Mouse (Mus musculus): ENCODE results near the gene Pde1b. TPM values are rescaled to one million over a fixed set of nuclear protein-coding genes. Genes with fewer than 3 reads are reported as not detected.

Gene Pde1b
- total RNA-seq, 2 experiments from 2014 or later, result 52.8 to 58.1 TPM

DNA sequence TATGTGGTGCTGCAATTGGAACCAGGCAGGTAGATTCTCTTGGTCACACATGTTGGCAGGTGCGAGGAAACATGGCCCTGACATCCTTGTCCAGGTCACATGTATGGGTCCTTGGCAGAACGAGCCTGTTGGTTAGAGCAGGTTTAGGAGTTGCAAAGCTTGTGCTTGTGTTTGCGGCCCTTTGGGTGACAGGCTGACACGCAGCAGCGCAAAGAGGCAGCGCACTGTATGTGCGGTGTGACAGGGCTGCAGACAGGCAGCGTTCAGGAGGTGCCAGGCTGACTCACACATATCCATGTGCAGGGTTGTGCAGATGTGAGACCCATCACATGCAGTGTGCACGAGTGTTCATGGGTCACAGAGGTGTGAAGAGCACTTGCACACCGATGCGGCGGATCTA is 826 bp downstream of the Pde1b start:
- DNase-seq, result peak; percentile 9
- intact Hi-C loops (cut with DNase I), result no loop called here

DNA sequence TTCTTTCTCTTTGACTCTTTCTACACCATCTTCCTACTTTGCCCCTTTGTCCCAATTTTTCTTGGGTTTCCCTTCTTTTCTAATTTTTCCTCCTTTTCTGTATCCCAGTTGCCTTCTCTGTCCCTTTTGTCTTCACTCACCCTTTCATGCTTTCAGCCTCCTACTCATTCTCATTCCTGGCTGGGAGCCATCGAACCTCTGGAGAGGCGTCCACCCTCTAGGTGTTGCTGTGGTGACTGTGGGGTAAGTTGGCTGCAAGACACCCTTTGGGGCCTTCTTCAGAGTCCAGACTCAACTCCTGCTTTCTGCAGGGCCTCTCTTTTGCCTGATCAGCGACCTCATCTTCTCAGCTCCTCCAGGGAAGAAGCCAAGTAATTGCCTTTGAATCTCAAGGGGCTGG is 6.5 kb downstream of the Pde1b start:
- intact Hi-C loops (cut with DNase I), result no loop called here
- no peak for DNase-seq

DNA sequence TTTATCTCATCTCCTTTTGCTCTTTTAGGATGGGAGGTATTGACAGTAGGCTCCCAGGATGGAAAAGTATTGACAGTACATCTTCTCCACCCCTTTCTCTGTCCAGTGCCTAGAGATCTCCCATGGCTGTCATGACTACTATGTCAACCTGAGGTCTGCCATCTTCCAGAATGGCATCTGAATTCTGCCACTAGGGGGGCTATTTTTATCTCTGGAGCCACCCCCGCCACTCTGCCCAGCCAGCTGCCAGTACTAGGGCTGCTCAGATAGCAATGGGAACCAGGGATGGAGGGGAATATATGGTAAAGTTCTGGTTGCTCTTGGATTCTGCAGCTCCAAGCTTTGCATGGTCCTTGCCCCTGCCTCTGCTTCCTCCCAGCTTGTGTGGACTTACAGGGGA is 8.8 kb downstream of the Pde1b start:
- no peak for DNase-seq
- intact Hi-C loops (cut with DNase I), result no loop called here

DNA sequence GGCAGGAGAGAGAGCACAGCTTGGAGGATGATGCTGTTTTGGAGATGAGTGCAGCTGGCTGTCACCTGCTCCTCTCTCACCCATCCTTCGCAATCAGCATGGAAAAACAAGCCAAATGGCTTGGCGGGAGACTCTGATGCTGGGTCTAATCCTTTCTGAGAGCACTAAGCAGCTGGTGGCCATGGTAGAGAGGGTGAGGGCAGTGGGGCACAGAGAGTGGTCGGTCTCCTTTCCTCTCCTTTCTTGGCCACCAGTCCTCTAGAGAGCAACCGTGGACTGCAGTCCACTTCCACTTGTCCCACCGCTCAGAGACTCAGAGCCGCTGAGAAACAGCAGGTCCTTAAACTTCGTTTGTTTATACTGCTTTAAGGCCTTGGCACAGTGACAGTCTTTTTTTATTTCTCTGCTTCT is 10.8 kb downstream of the Pde1b start:
- DNase-seq, result peak; percentile 69
- intact Hi-C loops (cut with DNase I), result no loop called here

DNA sequence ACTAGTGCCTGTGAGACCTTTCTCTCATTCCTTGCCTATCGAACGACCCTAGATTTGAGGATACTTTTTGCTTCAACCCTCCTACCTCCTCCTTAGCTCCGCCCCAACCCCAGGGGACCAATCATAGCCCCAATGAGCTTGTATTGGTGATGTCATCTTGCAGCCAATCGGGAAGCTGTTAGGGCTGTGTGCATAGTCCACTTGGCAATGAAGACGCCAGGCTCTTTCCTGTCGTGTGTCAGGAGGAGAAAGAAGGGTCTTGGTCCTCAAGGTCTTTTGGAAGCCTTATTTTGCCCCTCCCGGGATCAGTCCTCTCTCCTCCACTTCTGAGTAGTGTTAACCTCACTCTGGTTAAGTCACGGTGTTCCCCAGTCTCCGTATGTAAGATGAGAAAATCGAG is 11.3 kb downstream of the Pde1b start:
- DNase-seq, result peak; percentile 95
- intact Hi-C loops (cut with DNase I), result no loop called here

DNA sequence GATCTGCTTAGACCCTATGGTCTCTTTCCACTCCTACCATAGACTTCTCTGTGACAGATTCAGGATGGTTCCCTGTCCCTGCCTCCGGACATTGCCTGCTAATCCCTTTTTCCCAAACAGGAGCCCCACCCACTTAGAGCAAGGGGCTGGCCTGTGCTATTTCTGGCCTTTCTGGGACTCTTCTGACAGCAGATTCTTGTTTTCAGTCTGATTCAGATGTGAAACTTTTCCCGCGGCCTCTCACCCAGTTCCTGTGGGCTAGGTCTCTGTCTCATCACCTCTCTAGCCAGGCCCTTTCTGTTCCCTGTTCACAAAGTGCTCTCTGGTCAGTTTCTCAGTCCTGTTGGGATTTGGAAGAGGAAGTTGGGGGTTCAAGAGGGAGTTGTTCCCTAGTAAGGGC is 12.1 kb downstream of the Pde1b start:
- no peak for DNase-seq

DNA sequence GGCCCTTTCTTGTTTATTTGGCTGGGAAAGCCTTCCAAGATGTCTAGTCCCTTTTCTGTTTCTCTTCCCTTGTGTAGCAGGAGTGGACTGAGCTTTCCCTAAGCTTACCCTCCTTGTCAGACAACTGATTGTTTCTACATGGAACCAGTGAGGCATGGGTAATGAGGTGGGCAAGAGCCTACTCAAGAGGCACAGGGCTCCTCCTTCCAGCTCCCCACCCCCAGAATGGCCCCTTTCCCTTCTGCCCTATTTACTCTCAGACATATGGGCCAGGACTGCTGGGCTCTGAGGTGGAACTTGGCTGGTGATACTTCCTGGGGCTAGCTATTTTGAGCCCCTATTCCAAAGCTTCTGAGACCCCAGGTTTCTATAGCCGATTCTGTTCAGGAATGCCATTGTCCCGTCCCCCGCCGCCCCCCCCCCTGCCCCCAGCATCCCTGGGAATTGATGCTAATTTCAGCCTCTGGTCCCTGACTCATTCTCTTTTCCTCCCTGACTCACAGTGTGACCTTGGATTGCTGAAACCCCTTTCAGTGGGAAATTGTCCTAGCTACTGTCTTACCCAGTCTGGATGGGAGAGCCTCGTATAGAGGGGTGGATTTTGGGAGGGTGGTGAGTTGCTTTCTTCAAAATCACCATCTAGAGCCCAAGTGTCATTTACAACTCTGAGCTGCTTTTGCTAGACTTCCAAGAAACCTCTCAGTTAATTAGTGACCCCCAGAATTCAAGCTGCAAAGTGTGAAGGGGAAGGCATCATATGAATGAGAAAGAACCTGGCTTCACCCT is 16.0 kb downstream of the Pde1b start:
- intact Hi-C loops (cut with DNase I), result no loop called here
- peak; percentile 79 for DNase-seq

More for the DNA sequence above, 12.1 kb downstream of the Pde1b start:
- intact Hi-C loops (cut with DNase I), result no loop called here

DNA sequence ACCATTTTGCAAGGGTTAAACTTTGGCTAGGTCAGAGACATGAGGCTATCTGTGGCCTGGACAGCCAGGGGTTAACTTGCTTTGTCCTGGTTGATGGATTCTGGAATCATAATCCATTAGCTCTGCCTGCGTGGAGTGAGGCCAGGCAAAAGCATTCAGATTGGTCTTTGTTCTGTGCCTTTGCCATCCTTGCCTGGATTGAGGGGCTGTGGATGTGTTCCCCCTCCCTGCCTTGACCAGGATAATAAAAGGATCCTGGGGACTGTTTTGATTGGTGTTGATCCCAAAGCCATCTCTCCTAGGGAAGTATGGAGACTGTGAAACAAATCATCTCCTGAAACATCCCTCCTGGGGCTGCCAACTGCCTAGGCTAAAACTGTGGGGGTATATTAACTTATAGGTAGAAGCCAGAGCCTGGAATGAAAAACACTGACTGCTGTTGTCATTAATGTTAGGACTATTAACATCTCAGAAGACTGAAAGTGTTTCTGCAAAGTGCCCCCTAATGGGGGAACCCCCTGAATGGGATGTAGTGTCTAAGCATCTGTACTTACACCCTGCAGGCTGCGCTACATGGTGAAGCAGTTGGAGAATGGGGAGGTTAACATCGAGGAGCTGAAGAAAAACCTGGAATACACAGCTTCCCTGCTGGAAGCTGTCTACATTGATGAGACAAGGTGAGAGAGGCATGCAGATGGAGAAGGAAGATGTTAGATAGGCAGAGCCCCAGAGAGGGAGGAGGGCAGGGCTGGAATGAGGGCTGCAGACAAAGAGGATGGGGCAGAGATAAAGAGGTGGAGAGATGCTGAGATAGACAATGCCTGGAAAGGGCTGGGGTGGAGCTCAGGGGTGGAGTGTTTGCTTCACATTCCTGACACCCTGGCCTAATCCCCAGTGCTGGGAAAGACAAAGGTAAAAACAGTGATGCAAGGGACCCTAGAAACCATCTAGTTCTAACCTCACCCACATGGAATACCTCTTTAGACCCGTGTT is 16.8 kb downstream of the Pde1b start:
- intact Hi-C loops (cut with DNase I), result no loop called here

DNA sequence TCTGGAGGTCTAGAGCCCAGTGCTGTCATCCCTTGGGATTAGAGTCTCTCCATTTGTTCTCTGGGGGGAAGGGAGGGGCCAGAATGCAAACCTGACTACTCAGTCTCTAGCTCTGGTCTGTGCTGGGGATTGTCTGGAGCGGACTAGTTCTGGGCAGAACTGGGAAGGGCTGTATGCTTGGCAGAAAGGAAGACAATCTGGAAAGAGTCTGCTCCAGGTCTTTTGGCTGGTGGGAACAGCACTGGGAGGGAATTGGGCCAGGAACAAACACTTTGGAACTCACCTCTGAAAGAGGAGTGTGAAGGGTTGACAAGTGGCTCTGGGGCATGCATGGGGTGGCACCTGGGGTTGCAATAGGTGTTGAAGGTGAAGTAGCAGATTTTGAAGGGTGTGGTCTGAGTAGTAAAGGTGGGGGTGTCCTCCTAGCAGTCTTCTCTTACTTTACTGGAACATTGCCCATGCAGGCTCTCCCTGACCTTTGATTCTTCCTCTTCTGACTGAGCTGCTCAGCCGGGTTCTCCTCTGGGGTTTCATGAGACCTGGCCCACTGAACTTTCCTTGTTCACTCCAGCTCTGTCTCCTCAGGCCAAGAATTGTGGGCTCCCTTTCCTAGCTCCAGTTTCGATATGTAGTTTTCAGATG is 19.7 kb downstream of the Pde1b start:
- DNase-seq, result no peak
- intact Hi-C loops (cut with DNase I), result no loop called here

More for the DNA sequence above, 16.8 kb downstream of the Pde1b start:
- DNase-seq, result peak; percentile 65

DNA sequence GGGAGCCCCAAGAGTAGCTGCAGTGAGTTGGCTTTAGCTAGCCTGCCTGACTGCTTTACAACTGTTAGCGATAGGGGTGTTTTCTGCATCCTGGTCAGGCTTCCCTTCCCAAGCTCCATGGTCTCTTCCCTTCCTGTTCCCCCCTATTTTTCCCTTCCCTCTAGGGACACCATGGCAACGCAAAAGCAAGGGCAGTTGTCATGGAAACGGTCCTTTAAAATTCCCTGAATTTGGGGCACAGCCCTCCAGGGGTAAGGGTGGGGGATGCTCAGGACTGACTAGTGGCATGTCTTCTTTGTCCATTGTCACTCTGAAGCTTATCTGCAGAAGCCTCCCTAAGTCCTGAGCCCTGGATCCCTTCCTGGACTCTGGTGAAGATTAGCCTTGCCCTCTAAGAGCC is 20.3 kb downstream of the Pde1b start:
- intact Hi-C loops (cut with DNase I), result no loop called here
- DNase-seq, result no peak

DNA sequence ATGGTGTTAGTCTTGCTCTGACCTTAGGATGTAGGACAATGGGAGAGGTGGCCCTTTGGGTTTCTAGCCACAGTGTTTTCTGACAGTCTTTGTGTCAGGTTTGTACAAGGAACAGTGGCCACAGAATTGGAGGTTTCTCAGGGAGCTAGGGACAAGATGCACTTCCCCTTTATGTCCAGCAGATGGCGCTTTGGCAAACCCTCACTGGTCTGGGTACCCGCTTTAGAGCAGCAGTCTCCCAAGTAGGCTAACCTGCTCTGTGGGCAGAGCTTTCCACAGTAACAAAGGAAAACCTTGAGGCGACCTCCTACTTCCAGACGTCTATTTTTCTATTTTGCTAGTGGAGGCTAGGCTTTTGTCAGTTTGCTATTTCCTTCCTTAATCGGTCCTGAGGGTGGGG is 27.5 kb downstream of the Pde1b start:
- intact Hi-C loops (cut with DNase I), result no loop called here
- peak; percentile 54 for DNase-seq

DNA sequence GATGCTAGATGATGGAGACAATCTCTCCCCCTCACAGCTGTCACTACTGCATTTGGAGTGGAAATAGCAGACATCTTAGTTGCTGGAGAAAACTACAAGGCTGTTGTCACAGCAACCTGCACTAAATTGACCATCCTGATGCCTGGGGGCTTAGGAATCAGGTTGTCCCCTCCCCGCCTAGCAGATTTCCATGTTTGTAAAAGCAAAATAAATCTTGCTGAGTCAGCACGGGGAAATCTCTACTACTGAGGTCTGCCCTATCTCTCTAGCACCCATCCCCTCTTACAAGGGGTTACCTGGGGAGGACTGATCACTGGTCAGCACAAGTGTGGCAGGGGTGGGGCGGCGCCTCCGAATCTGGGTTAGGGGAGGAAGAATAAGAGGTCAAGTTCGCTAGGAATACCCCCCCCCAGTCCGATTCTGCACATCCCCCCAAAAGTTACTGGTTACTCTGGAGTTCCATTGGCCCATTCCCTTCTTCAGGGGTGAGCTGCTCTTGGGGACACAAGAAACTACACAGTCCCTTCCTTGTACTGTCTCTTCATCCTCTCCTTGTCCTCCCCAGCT is 31.3 kb downstream of the Pde1b start:
- intact Hi-C loops (cut with DNase I), result no loop called here
- no peak for DNase-seq

DNA sequence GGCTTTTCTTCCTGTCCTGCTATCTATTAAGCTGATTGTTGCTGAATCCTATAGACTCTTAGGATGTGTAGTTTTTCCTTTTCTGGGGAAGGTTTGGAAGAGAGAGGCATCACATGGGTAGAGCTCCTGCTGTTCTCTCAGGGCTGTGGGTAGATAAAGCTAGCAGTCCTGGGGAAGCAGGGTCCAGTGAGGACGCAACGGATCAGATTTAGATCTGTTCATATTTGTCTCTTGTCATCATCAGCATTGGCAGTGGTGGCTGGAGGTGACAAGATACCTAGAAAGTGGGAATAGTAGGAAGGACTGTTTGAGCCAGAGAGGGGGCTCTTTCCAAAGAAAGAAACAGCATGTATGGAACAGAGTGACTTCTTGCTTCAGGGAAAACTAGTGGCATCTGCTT is 32.2 kb downstream of the Pde1b start:
- intact Hi-C loops (cut with DNase I), result no loop called here

DNA sequence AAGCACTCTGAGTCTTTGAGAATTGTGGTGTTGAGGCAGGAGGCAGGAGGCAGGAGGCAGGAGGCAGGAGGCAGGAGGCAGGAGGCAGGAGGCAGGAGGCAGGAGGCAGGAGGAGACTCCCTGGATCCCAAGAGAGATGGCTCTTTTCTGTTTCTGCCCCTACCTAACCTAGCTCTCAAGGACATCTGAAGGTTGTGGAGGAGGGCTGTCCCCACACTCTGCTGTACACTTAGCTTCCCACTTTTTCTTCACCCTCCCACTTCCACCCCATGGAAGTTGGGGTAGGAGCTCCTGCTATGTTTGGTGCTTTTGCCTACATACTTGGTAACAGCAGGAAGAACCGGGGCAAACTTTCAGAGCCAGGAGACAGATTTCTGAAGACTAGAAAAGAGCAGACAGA is 33.0 kb downstream of the Pde1b start:
- no peak for DNase-seq
- intact Hi-C loops (cut with DNase I), result no loop called here

More for the DNA sequence above, 32.2 kb downstream of the Pde1b start:
- DNase-seq, result no peak

DNA sequence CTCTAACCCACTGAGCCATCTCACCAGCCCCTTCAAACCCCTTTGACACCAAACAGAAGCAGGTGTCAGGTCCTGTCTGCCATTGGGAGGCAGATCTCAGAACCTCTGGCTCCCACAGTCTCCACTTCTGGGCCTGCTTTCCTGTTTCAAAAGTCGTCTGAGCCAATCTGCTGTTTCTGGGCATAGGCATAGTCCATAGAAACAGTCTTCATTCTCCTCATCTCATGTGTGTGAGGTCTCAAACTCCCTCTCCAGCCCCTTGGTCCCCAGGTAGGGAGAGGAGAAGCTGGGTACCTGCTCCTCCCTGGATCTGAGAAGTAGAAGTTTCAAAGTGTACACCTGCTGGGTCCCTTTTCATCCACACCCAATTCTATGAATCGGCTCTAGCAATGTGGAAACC is 33.6 kb downstream of the Pde1b start:
- intact Hi-C loops (cut with DNase I), result no loop called here
- DNase-seq, result no peak

DNA sequence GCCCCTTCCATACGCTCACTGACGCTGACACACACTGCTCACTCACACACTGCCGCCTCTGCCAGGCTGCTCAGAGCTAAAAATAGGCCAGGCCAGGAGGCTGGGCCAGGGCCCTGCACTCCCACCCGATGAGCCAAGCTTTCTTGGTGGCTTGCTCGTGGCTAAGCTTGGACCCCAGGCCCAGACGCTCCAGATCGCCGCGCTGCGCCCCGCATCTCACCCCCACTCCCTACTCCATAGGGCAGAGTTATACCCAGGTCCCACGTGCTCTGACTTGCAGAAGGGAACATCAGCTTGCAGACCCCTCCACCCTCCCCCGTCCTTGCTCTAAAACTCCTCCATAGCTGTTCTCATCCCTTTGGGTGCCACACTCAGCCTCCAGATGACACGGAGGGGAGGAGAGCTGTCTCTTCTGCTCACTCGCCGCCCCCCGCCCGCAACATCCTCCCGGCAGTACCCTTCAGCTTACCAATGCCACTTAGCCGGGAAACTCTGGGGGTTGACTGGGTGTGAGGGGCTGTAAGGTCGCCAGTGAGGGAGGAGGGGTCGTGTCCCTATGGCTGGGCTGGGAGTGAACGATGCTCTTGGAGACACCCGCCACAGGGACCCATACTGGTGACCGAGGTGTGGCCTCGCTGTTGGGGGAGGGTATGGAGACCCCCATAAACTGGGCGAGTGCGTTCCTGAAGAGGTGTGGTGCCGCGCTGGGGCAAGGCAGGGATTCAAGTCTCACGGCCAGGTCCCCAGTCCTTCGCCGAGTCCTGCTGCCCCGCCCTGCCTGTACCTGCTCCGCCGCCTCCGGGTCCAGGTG is 34.4 kb downstream of the Pde1b start:
- intact Hi-C loops (cut with DNase I), result no loop called here
- peak; percentile 62 for DNase-seq

DNA sequence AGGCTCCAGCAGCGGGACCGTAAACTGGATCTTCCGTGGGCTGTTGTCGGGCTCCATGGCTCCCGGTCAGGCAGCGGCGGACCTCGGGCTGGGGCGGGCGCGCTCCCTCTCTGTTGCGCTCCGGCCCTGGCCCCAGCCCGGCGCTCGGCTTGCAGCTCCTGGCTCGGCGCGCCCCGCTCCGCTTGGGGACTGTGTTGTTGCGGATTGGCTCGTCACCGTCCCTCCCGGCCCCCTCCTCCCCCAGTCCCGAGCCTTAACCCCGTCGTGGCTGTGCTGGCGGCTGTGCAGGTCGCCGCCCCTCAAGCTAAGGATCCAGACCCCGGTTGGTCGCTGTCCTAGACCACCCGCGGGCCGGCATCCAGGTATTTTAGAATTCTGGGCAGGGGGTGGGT is 35.0 kb downstream of the Pde1b start, which contains the start of gene Ppp1r1a:
Ppp1r1a (minus strand) TSS at position 182 of the 392 bp plus-strand sequence.
- intact Hi-C loops (cut with DNase I), result no loop called here
- DNase-seq, result peak; percentile 85

DNA sequence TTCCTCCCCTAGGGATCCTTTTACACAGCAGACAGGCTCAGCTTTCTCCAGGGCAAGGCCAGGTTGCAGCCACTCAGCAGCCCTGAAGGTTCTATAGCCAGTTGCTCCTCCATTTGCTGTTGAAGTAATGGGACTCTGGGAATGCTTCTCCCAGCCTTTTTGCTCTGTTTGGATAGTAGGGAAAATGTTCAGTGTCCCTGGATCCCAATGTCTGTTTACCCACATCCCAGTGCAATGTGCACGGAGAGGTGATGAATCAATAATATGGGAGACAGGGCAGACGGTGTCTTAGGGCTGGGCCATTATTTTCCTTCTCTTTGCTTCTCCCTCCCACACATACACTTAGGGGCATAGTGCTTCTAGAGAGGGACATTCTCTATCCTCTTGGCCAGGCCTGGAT is 36.4 kb downstream of the Pde1b start:
- DNase-seq, result no peak
- intact Hi-C loops (cut with DNase I), result no loop called here

DNA sequence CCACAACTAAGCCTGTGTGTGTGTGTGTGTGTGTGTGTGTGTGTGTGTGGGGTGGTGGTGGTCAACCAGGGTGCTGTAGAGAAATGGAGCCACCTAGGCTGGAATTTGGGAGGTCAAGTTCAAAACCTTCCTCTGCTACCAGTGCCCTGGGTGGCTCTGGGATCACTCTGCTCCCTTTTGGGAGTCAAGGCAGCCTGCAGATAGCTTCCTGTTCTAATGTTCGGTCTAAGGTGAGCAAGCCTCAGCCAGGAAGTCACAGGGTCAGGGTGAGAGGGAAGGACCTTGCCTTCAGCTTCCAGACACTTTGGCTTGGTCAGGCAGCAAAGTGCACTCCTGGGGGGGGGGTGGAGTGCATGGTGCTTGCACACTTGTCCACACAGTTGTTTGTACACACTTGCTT is 37.8 kb downstream of the Pde1b start:
- DNase-seq, result no peak
- intact Hi-C loops (cut with DNase I), result no loop called here

DNA sequence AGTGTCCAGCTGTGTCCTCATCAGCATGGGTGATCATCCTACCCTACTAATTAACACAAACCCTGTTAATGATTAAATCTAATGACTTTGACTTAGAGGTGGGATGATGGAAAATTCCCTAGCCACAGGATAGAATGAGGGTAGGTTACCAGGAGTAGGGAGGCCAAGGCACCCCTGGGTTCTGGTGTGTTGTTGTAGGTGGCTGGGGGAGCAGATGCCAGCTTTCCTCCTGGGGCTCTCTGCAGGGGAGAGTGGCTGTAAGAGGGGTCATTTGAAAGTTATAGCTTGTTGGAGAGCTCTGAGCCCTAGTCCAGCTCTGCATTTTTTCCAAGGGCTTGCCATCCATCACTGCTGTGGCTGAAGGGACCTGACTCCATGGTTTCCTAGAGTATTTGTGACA is 39.7 kb downstream of the Pde1b start:
- no peak for DNase-seq
- intact Hi-C loops (cut with DNase I), result no loop called here

All from left cerebral cortex, postnatal 4 days (tissue).